Mouse (Mus musculus) ES-CJ7 (cell line): ENCODE measurements around the gene Sh3bp5.
"Not testable (repeated sequence)": the region's sequence is repeated elsewhere in the genome, so short reads cannot be mapped to it uniquely, and the experiment has no call there.

ENCODE experiments used
- DNase-seq: peaks from one replicate; pipeline ENCODE4 v3.0.0; 2011; ENCODE audit warnings: low read depth, low spot score

The Sh3bp5 gene

DNA sequence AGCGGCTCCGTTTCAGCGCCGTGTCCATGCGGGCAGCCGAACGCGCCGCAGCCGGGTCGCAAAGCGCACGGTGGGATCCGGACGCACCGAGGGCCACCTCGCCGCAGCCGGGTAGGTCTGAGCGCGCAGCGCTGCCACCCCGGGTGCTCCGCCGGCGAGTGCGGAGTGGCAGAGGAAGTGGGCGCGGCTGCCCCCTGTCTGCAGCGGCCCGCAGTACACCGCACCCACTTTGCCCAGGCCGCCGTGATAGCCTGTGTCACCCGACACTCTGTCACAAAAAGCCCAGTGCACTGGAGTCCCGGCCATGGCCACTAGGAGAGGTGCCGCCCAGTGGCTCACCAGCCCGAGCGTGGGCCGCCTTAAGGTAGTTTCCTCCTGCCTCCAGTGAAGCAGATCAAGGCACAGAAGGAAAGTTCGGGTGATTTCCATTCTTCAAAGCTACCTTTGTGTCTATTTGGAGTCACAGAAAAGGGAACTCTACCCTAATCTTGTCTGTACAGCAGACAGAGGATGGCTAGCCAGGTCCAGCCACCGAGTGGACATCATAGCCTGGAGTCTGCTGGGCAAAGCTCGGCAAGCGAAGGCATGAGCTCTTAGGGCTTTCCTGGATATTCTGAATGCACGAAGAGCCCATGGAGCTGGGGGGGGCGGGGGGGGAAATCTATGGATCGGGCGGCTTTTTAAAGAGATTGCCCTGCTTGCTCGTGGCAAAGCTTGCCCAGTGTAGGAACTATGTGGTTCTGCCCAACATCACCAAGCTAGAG lies at the start of gene Sh3bp5:
TSS of gene Sh3bp5 (minus strand) at position 149 of the 764 bp plus-strand sequence.
- peak; percentile 84 for DNase-seq

DNA sequence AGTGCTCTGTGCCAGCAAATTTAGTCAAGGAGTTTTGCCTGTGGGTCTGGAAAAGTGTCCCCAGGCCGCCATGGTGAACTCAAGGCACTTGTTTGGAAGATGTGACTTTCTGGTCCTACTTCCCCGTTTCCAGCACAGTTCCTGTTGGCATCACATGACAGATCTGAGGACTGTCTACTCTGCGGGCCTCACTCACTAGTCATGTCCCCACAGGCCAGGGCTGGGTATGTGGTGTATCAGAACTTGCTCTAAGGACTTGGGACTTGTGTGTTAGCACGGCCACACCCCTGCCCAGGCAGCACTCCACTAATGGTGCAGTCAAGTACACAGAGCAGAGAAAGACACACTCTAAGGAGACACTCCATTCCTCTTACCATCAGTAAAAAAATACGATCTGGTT lies 46.5 kb upstream of the Sh3bp5 start:
- DNase-seq: no peak

DNA sequence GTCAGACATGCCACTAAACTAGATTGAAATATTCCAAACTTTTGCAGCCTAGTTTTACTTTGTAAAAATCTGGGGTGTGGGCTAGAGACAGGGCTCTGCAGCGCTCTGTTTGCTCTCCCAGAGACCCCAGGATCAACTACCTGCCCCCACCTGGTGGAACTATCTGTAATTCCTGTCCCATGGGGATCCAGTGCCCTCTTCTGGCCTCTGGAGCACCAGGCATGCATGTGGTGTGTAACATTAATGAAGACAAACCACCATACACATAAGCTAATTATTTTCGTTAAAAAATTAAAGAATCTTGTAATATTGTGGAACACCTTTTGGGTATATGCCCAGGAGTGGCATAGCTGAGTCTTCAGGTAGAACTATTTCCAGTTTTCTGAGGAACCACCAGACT lies 37.4 kb upstream of the Sh3bp5 start:
- no peak for DNase-seq

DNA sequence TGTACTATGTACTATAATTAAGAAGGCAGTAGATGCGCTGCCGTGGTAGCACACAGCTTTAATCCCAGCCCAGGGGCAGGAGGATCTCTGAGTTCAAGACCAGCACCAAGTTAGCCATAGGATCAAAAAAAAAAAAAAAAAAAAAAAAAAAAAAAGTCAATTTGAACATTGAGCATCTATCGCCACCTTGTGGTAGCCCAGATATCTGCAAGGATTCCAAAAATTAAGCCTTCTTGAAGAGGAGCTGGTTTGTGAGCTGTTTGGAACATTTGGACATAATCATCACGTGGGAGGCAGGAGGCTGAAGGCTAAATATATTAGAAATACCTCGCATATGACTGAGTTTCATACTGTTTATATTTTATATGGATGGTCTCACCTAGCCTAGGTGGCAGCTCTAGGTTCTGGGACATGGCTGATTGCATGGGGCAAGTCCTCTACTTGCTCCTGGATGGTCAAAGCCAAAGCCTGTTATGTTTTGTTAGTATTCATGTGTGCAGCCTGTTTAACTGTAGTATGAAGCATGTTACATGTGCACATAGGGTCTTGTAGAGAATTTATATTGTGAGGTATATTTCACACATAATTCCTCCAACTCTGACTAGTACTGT lies 36.7 kb upstream of the Sh3bp5 start:
- peak; percentile 63 for DNase-seq

DNA sequence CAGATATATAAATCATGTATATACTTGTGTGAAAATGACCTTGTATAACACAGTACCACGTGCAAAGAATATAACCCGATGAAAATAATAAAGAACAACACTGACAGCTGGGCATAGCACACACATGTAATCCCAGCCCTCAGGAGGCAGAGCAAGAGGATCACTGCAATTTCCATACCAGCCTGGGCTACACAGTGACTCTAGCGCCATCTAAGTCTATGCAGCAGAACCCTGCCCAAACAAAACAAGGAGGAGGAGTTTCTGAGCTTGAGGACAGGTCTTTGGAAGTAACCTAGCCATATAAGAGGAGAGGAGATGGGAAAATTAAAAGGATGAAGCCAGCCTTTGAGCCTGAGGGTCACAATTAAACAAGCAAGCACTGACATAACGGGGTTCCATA lies 33.8 kb upstream of the Sh3bp5 start:
- no peak for DNase-seq

DNA sequence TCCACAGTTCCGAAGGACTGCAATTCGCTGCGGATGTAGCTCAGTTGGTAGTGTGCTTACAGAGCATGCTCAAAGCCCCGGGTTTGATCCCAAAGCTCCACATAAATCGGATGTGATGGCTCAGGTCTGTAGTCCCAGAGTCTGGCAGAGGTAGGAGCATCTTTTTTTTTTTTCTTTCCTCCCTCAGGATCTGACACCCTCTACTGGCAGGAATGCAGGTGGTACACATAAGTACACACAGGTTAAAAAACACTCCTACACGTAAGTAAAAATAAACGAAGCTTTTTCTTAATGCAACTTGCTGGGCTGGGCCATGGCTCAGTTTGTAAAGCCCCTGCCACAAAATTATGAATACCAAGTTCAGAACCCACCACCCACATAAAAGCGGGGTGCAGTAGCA lies 28.3 kb upstream of the Sh3bp5 start:
- DNase-seq: peak; percentile 84

DNA sequence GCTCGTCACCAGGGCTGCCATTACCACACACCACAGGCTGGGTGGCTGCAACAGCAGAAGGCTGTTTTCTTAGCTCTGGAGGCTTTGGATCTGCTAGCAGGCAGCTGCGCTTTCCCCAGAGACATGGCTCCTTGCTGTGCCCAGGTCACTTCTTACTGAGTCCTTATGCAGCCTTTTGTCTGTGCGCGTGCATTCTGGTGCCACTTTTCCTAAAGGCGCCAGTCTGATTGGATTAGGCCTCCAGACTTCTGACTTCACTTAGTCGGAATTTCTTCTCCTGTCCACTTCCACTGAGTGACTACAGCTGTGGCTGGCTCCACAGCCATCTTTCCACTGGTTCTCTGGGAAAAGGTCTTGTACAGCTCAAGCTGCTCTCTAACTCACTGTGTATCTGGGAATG lies 27.0 kb upstream of the Sh3bp5 start:
- no peak for DNase-seq

DNA sequence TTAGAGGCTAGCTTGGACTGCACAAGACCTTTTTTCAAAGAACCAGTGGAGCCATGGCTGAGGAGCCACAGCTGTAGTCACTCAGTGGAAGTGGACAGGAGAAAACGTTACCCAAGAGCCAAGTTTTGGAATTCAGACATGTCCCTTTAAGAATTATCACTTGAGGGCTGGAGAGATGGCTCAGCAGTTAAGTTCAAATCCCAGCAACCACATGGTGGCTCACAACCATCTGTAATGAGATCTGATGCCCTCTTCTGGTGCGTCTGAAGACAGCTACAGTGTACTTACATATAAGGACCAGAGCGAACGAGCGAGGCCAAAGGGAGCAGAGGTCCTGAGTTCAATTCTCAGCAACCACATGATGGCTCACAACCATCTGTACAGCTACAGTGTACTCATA lies 26.3 kb upstream of the Sh3bp5 start:
- DNase-seq: peak; percentile 33

DNA sequence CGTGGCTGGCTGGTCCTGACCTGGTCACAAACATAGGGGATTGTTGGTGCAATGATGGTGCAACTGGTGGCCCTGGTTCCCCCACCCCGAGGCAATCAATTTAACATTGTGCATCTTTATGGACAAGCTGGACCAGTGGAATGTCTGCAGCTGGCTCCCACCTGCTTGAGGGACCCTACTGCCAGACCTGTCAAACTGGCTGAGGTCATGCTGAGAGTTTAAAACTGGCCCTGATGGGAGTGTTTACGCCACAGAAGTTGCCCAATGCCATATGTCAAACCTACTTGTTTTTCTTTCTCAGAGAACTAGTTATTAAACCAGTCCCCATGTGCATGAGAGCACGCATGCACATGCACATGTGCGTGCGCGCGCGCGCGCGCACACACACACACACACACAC lies 22.1 kb upstream of the Sh3bp5 start:
- DNase-seq: no peak

DNA sequence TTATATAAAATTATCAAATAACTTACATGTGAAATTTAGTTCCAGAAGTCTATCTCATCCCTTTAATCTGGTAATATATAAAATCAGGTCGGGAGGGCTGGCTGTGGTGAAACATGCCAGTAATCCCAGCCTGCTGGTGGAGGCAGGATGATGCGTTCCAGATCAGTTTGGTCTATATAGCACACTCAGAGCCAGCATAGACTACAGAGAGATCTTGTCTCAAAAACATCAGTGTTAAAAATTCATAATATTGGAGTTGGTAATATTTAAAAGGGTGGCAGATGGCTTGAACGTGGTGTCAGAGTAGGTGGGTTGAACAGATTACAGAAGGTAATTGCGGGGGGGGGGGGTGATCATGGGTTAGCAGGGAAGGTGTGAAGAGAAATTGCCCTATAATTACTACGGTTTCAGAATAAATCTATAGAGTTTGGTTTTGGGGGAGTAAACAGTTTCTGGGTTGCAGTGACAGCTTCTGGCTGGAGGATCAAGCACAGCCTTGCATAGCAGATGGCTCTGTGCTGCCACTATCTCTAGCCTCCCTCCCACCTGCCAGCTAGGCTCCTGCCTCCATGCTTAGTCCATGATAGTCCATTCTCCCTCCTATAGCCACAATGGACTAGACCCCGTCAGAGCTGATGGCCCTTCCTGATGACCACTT lies 20.3 kb upstream of the Sh3bp5 start:
- DNase-seq: no peak

DNA sequence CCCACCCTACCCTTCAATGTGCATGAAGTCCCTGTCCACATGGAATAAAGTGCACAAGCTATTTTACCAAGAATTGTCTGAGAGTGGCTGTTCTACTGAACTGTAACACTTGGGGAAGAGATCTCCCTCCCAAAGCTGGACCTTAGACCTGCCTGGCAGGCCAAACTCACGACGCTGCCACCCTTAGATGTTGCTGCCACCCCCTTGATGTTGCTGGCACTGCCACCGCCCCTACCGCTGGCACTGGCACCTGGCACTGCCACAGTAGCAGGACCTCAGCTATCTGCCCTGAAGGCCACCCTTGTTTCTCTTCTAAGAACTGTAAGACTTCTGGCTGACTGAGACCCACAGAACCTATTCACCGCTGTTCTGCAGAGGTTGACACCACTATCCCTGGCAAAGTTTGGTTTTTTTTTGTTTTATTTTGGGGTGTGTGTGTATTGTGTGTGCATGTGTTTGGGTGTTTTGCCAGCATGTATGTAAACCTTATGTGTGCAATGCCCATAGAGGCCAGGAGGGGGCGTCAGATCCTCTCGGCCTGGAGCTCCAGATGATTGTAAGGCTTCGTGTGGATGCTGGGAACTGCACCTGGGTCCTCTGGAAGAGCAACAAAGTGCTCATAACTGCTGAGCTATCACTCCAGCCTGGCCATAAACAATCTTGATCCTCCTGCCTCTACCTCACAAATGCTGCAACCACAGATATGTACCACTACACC lies 19.1 kb upstream of the Sh3bp5 start:
- DNase-seq: peak; percentile 26

DNA sequence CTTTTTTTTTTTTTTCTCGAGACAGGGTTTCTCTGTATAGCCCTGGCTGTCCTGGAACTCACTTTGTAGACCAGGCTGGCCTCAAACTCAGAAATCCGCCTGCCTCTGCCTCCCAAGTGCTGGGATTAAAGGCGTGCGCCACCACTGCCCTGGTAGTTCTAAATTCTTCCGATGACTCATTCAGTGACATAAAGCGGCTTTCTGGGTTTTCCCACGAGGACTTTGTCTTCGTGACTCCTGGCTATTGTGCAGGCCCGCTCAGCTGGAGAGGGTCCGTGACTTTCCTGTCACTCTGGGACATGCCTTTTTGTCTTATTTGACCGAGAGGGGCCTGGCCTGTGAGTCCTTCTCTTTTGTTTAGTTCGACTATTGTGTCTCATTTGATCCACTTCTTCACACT lies 18.1 kb upstream of the Sh3bp5 start:
- not testable (repeated sequence) for DNase-seq

DNA sequence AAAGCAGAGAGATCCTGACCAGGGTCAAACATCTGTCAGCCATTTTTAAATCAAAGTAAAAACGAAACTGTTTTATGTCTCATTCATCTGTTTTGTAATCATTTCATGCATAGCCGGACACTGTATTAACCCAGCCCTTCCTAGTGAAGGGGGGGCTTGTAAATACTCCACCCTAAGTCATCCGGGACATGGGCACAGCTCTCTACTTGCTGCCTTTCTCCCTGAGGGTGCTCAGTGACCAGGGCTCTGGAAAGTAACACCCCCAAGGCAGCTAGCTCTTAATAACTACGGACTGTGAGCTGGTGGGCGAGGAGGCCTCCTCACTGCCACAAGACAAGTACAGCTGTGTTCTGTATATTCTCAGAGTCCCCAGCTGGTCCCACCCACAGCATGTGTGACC lies 13.1 kb upstream of the Sh3bp5 start:
- DNase-seq: no peak

DNA sequence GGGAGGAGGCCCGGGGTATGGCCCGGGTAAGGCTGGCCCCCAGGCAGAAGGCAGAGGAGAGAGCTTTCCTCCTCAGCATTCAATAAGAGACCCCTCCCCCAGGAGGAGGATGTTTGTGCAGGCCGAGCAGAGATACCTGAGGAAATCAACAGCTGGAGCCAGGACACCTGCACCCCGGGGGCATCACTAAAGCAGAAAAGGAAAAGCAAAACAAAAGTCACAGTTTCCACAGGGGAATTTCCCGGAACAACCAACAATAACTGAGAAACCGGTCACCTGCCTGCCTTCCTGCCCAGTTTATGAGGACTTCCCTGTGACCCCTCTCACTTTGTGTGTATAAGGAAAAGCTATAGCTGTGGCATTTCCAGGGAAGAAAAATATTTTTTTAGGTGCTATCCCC lies 7.7 kb upstream of the Sh3bp5 start:
- DNase-seq: no peak

DNA sequence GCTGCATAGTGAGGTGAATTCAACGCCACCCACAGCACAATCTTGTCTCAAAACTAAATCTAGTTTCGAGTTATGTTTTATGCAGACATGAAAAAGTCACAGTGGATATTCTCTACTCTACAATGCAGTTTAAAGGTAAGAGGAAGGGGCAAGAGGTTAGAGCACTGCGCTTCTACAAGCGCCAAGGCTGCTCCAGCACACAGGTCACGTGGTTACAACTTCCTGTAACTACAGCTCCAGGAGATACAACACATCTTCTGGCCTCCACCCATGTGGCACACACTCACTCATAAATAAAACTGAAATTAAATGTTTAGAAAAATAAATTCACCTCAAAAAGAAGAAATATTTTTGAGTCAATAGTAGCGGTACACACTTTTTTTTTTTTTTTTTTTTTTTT lies 4.8 kb upstream of the Sh3bp5 start:
- DNase-seq: no peak

DNA sequence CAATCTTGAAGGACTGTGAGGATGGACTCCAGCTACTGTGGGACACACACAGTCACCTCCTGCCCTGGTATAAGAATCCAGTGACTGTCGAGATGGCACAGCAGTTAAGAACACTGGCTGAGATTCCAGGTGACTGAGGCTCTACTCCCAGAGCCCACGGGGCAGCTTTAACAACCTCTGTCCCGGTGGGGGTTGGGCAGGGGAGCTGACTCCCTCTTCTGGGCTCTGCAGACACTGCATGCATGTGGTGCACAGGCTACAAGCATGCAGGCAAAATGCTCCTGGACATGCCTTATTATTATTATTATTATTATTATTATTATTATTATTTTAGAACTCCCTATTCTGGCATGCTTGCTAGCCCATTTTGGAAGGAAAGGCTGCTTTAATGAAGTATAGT lies 4.4 kb upstream of the Sh3bp5 start:
- DNase-seq: peak; percentile 34

DNA sequence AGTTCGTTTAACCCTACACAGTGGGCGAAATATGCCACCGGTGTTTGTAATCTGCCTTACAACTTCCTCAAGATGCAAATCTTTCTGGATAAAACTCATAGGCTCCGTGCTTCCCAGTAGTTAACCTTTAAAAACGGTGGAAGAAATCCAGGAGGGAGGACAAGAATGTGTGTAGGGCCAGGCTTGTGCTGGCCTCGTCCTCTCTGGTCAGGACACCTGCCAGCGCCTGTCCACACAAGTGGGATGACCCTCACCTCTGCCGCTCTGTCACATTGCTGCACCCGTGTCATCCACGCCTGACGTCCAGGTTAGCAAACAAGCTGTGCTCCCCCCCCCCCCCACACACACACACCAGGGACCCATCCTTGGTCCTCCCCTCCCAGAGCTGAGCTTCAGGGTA lies 3.4 kb upstream of the Sh3bp5 start:
- no peak for DNase-seq

DNA sequence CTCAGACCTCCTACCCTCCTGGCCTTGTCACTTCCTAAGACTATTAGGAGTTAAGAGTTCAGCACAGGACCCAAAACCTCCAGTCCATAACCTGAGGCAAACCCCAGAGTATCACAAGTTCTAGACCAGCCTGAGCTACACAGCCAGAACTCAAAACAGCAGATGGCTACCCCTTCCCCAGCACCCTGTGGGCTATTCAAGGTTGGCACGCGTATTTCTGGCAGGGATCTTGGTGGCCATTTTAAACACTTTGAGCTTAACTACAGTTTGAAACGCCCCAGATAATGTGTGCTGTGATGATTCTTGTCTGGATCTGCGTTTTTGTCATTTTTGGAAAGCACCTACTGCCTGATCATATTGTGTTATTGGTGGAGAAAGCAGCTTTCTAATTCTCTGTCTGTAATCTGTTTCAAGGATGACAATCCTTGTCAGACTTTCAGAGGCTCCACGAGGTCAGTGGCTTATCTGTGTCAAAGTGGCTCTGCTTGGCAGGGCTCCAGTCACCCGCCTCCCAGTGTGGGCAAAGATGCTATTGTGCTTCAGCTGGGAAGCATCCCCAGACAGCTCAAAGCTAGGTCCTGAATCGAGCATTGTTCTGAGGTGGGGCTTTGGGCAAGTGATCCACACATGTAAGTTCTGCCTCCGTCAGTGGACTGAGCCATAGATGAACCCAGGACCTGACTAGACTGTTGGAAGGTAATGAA lies 2.1 kb upstream of the Sh3bp5 start:
- no peak for DNase-seq

DNA sequence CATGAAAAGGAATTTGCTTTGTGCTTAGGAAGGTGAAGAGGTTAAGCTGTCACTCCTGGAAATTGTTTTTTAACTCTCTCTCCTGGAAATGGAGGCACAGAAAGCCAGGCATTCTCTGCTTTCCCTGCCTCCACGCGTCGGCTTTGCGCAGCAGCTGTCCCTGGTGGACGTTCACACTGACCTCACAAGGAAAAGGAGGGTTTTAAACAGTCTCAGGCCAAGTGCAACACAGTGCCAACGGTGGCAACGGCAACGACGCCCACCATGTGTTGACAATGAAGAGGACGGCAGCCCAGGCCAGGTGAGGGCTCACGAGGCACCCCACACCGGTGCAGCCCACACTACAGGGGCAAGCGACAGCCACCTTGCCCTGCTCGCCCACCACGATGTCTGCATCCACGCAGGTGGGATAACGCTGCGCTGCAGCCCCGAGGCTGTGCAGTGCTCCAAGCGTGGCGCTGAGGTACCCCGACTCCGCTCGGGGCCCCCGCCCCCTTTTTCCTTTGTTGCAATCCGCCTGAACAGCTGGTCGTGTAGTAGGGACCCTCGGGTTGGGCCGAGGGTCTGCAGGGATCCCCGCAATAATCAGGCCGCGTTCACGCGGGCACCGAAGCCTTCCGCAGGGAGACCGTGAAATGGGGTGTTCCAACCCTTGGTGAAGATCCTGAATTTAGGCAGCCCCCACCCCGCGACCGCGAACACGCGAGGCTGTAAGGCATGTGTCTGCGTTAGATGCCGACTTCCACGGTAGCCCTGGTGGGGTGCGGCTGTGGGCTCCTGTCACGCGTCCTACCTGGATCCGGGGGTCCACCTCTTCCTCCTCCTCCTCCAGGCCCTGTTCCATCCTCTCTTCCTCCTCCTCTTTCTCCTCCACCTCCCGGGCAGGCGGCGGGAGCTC lies 611 bp downstream of the Sh3bp5 start:
- DNase-seq: peak; percentile 5

DNA sequence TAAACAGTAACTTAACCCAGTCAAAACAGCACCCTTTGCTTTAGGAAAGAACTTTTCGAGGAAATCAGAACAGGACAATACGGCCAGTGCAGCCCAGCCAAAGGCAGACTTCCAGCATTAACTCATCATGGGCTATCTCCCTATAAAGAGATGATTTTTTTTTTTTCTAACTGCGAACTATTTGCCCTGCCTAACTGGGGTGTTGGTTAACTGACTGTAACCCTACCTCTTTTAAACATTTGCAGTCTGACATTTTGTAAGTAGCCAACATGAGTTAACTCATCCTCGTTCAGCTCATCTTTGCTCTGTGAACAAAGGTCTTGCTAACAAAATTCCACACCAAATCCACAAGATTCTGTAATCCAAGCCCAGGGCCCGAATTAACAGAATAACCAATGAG lies 1.5 kb downstream of the Sh3bp5 start:
- DNase-seq: no peak
